Mouse (Mus musculus) megakaryocyte, embryonic 14.5 days (primary cell): Measurements from ENCODE around the gene Ascc1.

Experiments used
- FLI1 ChIP-seq: IDR thresholded peaks from 2 replicates; pipeline ENCODE4 v1.6.1; 2012; ENCODE audit warnings: low read length, inconsistent platforms, mixed read lengths
- GATA1 ChIP-seq: IDR thresholded peaks from 3 replicates; pipeline ENCODE4 v1.6.1; 2012; ENCODE audit warnings: mixed read lengths, low read length, inconsistent platforms, borderline replicate concordance

GRCm38 (mm10) chr10:60092311-60092710, 89.7 kb downstream of the Ascc1 start:
- no peak for TF ChIP-seq FLI1
- no peak for TF ChIP-seq GATA1
